Mouse (Mus musculus) macrophage (primary cell): ENCODE data around the gene Snap25. TPM values are rescaled to one million over a fixed set of nuclear protein-coding genes. Genes with fewer than 3 reads are reported as not detected.

ENCODE experiments used
- H3K27ac ChIP-seq: fragments of 350-480 bp; formaldehyde crosslinking; 2 replicates; pipeline ENCODE4 v1.9.0; 2021
- H3K36me3 ChIP-seq: fragments of 350-480 bp; formaldehyde crosslinking; 2 replicates; pipeline ENCODE4 v1.9.0; 2021; ENCODE audit errors: inconsistent target
- H3K4me3 ChIP-seq: fragments of 350-480 bp; formaldehyde crosslinking; 2 replicates; pipeline ENCODE4 v1.9.0; 2021; ENCODE audit errors: inconsistent target
- H3K79me2 ChIP-seq: fragments of 350-480 bp; formaldehyde crosslinking; 2 replicates; pipeline ENCODE4 v1.9.0; 2021; ENCODE audit errors: inconsistent target
- WGBS: methylation state at CpG from one replicate; pipeline ENCODE4 v1.1.7; 2026; ENCODE audit warnings: inconsistent platforms; ENCODE audit not compliant: missing documents; 5-methylcytosine and 5-hydroxymethylcytosine counted together
- polyA plus RNA-seq: library from polyadenylated mRNA; stranded (reverse); fragments of 250-400 nt; gene quantifications from 3 replicates; pipeline ENCODE4 v1.2.4, GENCODE M21; 2018; ENCODE audit warnings: inconsistent platforms

Gene Snap25
- polyA plus RNA-seq, 1 experiment from 2014 or later: not detected

GRCm38 (mm10) chr2:136745327-136745994, 32.2 kb downstream of the Snap25 start:
- Histone ChIP-seq H3K27ac (no peak overlapping the region), H3K36me3 (no peaks in the 10 kb centered on the region), H3K79me2 (no peaks in the 10 kb centered on the region), H3K4me3 (no peak overlapping the region)
- WGBS: 60% methylated on average over 7 of the region's 7 CpGs

GRCm38 (mm10) chr2:136753682-136754081, 40.4 kb downstream of the Snap25 start:
- H3K4me3 ChIP-seq: no peak overlapping the region
- no peaks in the 10 kb centered on the region for H3K36me3 ChIP-seq
- no peaks in the 10 kb centered on the region for H3K79me2 ChIP-seq
- no peak overlapping the region for H3K27ac ChIP-seq
- WGBS: 50% methylated on average over 3 of the region's 3 CpGs

- no peak overlapping the region for H3K27ac ChIP-seq
- no peaks in the 10 kb centered on the region for H3K79me2 ChIP-seq
- 86% methylated on average over 5 of the region's 5 CpGs for WGBS
- no peaks in the 10 kb centered on the region for H3K36me3 ChIP-seq
- H3K4me3 ChIP-seq: no peak overlapping the region
These were observed 45.7 kb downstream of the Snap25 start for GRCm38 (mm10) chr2:136758809-136759551.

- no peaks in the 10 kb centered on the region for H3K36me3 ChIP-seq
- no peak overlapping the region for H3K4me3 ChIP-seq
- H3K79me2 ChIP-seq: no peaks in the 10 kb centered on the region
- WGBS: 67% methylated on average over 2 of the region's 2 CpGs
- H3K27ac ChIP-seq: no peak overlapping the region
These were observed 64.9 kb downstream of the Snap25 start for GRCm38 (mm10) chr2:136778156-136778555.

GRCm38 (mm10) chr2:136778674-136779073, 65.4 kb downstream of the Snap25 start:
- H3K36me3 ChIP-seq: no peaks in the 10 kb centered on the region
- H3K79me2 ChIP-seq: no peaks in the 10 kb centered on the region
- H3K4me3 ChIP-seq: no peak overlapping the region
- H3K27ac ChIP-seq: no peak overlapping the region
- WGBS: 92% methylated on average over 3 of the region's 3 CpGs

GRCm38 (mm10) chr2:136780268-136780667, 67.0 kb downstream of the Snap25 start:
- H3K4me3 ChIP-seq: no peak overlapping the region
- no peaks in the 10 kb centered on the region for H3K36me3 ChIP-seq
- no peak overlapping the region for H3K27ac ChIP-seq
- H3K79me2 ChIP-seq: no peaks in the 10 kb centered on the region

- Histone ChIP-seq H3K79me2 (no peaks in the 10 kb centered on the region), H3K36me3 (no peaks in the 10 kb centered on the region), H3K4me3 (no peak overlapping the region), H3K27ac (no peak overlapping the region)
- WGBS: 79% methylated on average over 4 of the region's 4 CpGs
These were observed 71.1 kb downstream of the Snap25 start for GRCm38 (mm10) chr2:136784310-136784709.

GRCm38 (mm10) chr2:136788379-136788778, 75.1 kb downstream of the Snap25 start:
- H3K79me2 ChIP-seq: no peaks in the 10 kb centered on the region

GRCm38 (mm10) chr2:136796518-136796917, 83.3 kb downstream of the Snap25 start:
- Histone ChIP-seq H3K4me3 (no peak overlapping the region), H3K27ac (no peak overlapping the region), H3K79me2 (no peaks in the 10 kb centered on the region), H3K36me3 (no peaks in the 10 kb centered on the region)
- WGBS: 91% methylated on average over 1 of the region's 1 CpGs

More at GRCm38 (mm10) chr2:136788379-136788778, 75.1 kb downstream of the Snap25 start:
- Histone ChIP-seq H3K27ac (no peak overlapping the region), H3K36me3 (no peaks in the 10 kb centered on the region), H3K4me3 (no peak overlapping the region)
- 81% methylated on average over 4 of the region's 4 CpGs for WGBS

GRCm38 (mm10) chr2:136798887-136799430, 85.7 kb downstream of the Snap25 start:
- H3K79me2 ChIP-seq: no peaks in the 10 kb centered on the region
- no peak overlapping the region for H3K27ac ChIP-seq
- no peaks in the 10 kb centered on the region for H3K36me3 ChIP-seq
- 72% methylated on average over 2 of the region's 2 CpGs for WGBS
- no peak overlapping the region for H3K4me3 ChIP-seq

GRCm38 (mm10) chr2:136801102-136801501, 87.8 kb downstream of the Snap25 start:
- Histone ChIP-seq H3K27ac (no peak overlapping the region), H3K79me2 (no peaks in the 10 kb centered on the region)

GRCm38 (mm10) chr2:136802076-136802475, 88.8 kb downstream of the Snap25 start:
- 74% methylated on average over 3 of the region's 3 CpGs for WGBS
- no peaks in the 10 kb centered on the region for H3K36me3 ChIP-seq
- no peak overlapping the region for H3K27ac ChIP-seq
- no peaks in the 10 kb centered on the region for H3K79me2 ChIP-seq
- no peak overlapping the region for H3K4me3 ChIP-seq

More at GRCm38 (mm10) chr2:136801102-136801501, 87.8 kb downstream of the Snap25 start:
- Histone ChIP-seq H3K36me3 (no peaks in the 10 kb centered on the region), H3K4me3 (no peak overlapping the region)

- H3K79me2 ChIP-seq: no peaks in the 10 kb centered on the region
- no peak overlapping the region for H3K4me3 ChIP-seq
- H3K36me3 ChIP-seq: no peaks in the 10 kb centered on the region
- no peak overlapping the region for H3K27ac ChIP-seq
- 91% methylated on average over 7 of the region's 7 CpGs for WGBS
These were observed 89.9 kb downstream of the Snap25 start for GRCm38 (mm10) chr2:136803142-136803541.

GRCm38 (mm10) chr2:136807992-136808726, 94.9 kb downstream of the Snap25 start:
- Histone ChIP-seq H3K4me3 (no peak overlapping the region), H3K36me3 (no peaks in the 10 kb centered on the region), H3K79me2 (no peaks in the 10 kb centered on the region), H3K27ac (no peak overlapping the region)
- WGBS: 77% methylated on average over 8 of the region's 8 CpGs

GRCm38 (mm10) chr2:136811331-136811730, 98.1 kb downstream of the Snap25 start:
- H3K4me3 ChIP-seq: no peak overlapping the region
- H3K27ac ChIP-seq: no peak overlapping the region
- H3K79me2 ChIP-seq: no peaks in the 10 kb centered on the region
- H3K36me3 ChIP-seq: no peaks in the 10 kb centered on the region
- WGBS: 75% methylated on average over 1 of the region's 1 CpGs
